Mouse (Mus musculus): ENCODE data around the gene Mast2. TPM values are rescaled to one million over a fixed set of nuclear protein-coding genes. Genes with fewer than 3 reads are reported as not detected.

Mast2 gene
- polyA plus RNA-seq, 1 experiment, result 10.7 TPM

DNA sequence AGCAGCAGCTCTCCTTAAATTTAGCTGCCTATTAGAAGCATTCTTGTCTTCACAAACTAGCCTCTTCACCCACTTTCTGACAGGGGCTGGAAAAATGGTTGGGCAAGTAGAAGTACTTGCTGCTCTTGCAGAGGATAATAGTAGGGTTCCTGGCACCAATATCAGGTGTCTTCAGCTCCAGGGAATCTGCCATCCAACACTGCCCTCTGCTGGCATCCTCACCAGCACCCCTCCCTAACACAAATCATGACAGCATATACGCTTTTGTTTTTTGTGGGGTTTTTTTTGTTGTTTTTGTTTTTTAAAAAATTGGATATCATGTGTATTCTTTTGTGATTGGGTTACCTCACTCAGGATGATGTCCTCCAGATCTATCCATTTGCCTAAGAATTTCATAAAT lies 105.9 kb downstream of the Mast2 start:
- Histone ChIP-seq H3K27ac (replicated peaks; ENCODE audit: low read depth, low read length) (no peak overlapping the region), H3K4me3 (ENCODE audit: insufficient read depth, low read depth, low read length) (no peak overlapping the region), H3K4me1 (ENCODE audit: control insufficient read depth, insufficient read depth, insufficient read length, low read length) (no peaks in the 10 kb centered on the region)

DNA sequence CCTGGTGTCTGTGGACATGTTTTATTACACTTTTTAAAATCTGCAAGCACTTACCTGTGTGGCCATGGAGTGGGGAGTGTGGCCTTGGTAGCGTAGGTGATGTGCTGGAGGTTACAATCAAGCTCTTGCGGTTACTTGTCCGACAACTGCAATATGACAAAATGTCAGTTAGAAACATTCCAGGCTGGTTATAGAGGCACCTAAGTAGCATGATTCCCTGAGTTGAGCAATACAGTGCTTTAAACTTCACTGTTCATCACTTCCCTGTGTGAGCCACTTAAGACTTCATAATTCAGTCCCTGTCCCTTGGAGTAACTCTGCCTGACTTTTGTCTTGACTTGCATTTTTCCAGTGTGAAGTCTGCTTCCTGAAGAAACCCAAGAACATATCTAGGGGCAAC lies 111.1 kb downstream of the Mast2 start:
- Histone ChIP-seq H3K27ac (replicated peaks; ENCODE audit: low read depth, low read length) (no peak overlapping the region), H3K4me3 (ENCODE audit: insufficient read depth, low read depth, low read length) (no peak overlapping the region), H3K4me1 (ENCODE audit: control insufficient read depth, insufficient read depth, insufficient read length, low read length) (no peaks in the 10 kb centered on the region)

DNA sequence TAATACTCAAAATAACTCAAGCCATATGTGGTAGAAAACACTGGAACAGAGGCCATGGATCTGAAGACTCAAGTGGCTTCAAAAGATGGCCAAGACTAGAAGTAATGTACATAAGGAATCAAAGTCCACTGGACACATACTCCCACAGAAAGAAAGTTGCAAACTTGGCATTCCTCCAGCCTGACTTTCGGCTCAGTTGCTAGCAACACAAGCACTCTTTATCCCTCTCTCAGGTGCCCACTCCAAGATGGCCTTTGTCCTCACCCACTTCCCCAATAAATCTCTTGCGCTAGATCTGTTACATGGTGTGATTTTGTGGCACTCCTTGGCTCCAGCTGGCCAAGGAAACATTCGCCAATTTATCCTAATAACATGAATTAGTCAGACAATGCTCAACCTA lies 111.5 kb downstream of the Mast2 start:
- Histone ChIP-seq H3K4me3 (ENCODE audit: insufficient read depth, low read depth, low read length) (no peak overlapping the region), H3K4me1 (ENCODE audit: control insufficient read depth, insufficient read depth, insufficient read length, low read length) (no peaks in the 10 kb centered on the region), H3K27ac (replicated peaks; ENCODE audit: low read depth, low read length) (no peak overlapping the region)

DNA sequence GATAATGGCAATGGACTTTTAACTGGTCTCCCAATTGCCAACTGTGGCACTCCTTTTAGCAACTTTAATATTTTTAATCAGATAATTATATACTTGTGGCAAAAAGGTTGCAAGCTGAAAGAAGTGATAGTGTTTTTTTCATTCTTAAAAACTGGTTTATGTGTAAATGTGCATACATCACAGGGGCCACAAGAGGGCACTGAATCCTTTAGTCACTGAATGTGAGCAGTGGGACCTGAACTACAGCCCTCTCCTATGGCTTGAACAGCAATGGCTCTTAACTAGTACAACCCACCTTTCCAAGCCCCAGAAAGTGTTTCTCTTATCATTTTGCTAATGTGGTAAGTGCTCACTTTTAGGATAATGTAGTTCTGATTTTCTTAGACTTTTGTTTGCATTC lies 121.9 kb downstream of the Mast2 start:
- Histone ChIP-seq H3K4me3 (ENCODE audit: insufficient read depth, low read depth, low read length) (no peak overlapping the region), H3K4me1 (ENCODE audit: control insufficient read depth, insufficient read depth, insufficient read length, low read length) (no peaks in the 10 kb centered on the region; the same call in 1 of the 2 replicates), H3K27ac (replicated peaks; ENCODE audit: low read depth, low read length) (no peak overlapping the region)

DNA sequence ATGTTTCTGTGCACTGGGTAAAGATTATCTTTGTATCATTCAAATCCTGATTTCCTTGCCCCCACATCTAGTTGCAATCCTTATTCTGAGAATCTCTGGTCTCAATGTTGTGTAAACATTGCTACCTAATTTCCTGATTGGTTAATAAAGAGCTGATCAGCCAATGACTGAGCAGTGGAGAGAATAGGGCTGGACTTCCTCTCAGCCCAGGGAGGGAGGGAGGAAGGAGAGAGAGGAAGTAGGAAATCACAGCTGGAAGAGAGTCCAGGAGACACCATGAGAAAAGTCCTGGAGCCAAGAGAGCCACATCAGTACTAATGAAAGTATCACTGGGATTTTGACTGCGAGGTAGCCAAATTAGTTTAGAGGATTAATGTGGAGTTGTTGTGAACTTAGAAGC lies 127.7 kb downstream of the Mast2 start:
- no peak overlapping the region for H3K27ac ChIP-seq (replicated peaks; ENCODE audit: low read depth, low read length)
- H3K4me3 ChIP-seq (ENCODE audit: insufficient read depth, low read depth, low read length), result no peak overlapping the region
- H3K4me1 ChIP-seq (ENCODE audit: control insufficient read depth, insufficient read depth, insufficient read length, low read length), result no peaks in the 10 kb centered on the region

DNA sequence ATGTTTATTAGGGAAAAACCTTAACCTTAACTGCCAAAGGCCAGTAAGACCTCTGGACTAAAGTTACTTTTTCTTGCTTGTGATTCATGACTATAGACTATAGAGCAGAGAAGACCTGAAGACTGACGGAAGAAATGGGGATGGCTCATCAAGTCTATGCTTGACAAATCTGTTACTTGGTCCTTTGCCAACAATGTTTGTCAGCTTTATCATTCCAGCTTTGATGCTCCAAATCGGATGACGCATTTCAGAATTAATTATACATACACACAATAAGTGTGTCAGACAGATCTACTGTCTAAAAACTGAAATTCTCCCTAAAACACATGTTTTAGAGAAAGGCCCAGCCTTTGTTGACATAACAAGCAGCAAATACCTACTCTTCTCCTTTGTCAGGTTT lies 134.7 kb downstream of the Mast2 start:
- no peak overlapping the region for H3K27ac ChIP-seq (replicated peaks; ENCODE audit: low read depth, low read length)
- no peak overlapping the region for H3K4me3 ChIP-seq (ENCODE audit: insufficient read depth, low read depth, low read length)
- no peaks in the 10 kb centered on the region for H3K4me1 ChIP-seq (ENCODE audit: control insufficient read depth, insufficient read depth, insufficient read length, low read length)

DNA sequence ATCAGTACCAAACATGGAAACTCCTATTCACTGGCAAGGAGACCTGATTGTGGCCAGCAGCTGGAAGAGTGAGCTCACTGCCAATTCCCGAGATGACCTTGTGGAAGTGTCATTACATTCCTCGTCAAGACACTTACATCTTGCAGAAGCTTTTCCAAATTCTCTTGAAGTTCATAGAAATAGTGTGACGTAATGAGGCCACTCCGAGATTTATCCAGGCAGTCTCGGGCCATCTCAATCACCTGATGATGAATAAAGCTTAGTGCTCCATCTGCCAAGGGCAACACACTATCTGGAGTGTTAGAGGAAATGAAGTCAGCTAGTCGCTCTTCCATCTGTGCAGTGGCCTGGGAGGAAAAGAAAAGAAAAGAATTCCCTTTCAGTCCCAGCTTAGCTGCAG lies 141.9 kb downstream of the Mast2 start:
- Histone ChIP-seq H3K4me3 (ENCODE audit: insufficient read depth, low read depth, low read length) (no peak overlapping the region), H3K27ac (replicated peaks; ENCODE audit: low read depth, low read length) (no peak overlapping the region), H3K4me1 (ENCODE audit: control insufficient read depth, insufficient read depth, insufficient read length, low read length) (no peaks in the 10 kb centered on the region)

DNA sequence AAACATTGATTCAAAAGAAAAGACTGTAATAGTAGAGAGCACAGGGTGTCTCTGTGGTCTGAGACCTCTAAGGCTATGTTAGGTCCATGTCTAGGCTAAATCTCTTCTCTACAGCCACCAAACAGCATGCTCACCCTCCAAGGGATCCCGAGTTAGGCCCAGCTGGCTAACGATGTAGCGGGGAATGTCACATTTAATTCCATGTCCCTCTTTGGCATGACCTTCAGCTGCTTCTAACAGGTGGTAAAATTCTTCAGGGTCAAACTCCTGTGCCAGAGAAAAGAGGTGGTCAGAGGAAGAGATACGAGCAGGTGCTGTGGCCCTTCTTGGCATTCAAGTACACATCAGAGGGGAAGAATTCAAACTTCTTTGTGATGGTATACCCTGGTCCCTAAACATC lies 146.4 kb downstream of the Mast2 start:
- no peaks in the 10 kb centered on the region for H3K4me1 ChIP-seq (ENCODE audit: control insufficient read depth, insufficient read depth, insufficient read length, low read length)
- H3K27ac ChIP-seq (replicated peaks; ENCODE audit: low read depth, low read length), result no peak overlapping the region

DNA sequence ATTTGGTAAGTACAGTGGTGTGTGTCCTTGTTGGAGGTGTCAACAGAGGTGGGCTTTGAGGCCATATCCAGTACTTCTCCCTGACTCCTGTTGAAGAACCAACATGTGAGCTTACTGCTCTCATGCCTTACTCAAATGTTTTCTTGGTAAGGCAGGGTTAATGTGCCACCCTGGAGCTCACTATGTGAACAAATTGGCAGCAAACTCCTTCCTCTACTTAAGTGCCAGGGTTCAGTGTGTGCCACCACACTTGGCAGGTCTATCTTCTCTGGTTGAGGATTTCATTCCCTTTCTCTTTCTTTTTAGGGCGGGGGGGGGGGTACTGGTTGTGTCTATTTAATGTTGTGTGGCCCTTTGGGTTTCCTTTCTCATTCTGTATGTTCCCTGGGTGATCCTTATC lies 159.4 kb downstream of the Mast2 start:
- Histone ChIP-seq H3K27ac (replicated peaks; ENCODE audit: low read depth, low read length) (no peak overlapping the region), H3K4me1 (ENCODE audit: control insufficient read depth, insufficient read depth, insufficient read length, low read length) (no peaks in the 10 kb centered on the region), H3K4me3 (ENCODE audit: insufficient read depth, low read depth, low read length) (no peak overlapping the region)

More for the DNA sequence above, 146.4 kb downstream of the Mast2 start:
- H3K4me3 ChIP-seq (ENCODE audit: insufficient read depth, low read depth, low read length), result no peak overlapping the region

DNA sequence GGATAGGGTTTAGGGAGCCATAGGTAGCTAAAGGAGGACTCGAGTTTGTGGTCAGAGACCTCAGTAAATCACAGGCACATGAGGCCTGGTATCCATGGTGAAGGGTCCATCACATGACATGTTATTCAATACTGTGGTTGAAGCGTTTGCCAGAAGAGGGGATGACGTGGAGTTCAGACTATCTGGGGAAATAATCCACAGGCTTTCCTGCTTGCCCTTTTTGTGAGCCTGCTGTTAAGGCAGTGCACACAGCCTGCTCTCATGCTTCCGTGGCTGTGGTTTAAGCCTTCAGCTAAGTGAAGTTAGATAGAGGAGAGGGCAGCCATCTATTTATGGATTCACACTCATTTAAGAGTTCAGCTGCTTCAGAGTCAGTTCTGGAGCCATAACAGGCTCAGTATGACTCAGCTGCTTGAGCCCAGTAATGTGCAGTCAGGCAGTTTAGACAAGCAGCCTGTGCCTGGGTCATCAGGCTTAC lies 163.1 kb downstream of the Mast2 start:
- Histone ChIP-seq H3K4me3 (ENCODE audit: insufficient read depth, low read depth, low read length) (no peak overlapping the region), H3K27ac (replicated peaks; ENCODE audit: low read depth, low read length) (peak overlapping the region; percentile 17; the same call in 1 of the 2 replicates), H3K4me1 (ENCODE audit: control insufficient read depth, insufficient read depth, insufficient read length, low read length) (no peaks in the 10 kb centered on the region)

DNA sequence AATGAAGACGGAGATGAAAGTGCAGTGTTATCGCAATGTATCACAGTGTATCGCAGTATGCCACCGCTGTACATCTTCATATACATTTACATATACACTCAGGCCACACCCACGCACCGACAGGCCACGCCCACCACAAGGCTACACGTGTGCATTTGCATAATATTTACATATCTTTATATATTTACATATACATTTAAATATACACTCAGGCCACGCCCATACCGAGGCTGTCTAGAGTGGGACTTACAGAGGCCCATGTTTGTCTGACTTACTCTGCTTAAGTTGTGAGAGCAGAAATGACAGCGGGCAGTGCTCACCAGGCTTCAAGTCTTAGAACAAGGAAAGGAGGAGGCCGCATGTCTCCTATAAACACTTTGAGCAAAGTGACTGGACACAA lies 170.7 kb downstream of the Mast2 start:
- Histone ChIP-seq H3K4me1 (ENCODE audit: control insufficient read depth, insufficient read depth, insufficient read length, low read length) (no peaks in the 10 kb centered on the region), H3K4me3 (ENCODE audit: insufficient read depth, low read depth, low read length) (no peak overlapping the region), H3K27ac (replicated peaks; ENCODE audit: low read depth, low read length) (no peak overlapping the region)

DNA sequence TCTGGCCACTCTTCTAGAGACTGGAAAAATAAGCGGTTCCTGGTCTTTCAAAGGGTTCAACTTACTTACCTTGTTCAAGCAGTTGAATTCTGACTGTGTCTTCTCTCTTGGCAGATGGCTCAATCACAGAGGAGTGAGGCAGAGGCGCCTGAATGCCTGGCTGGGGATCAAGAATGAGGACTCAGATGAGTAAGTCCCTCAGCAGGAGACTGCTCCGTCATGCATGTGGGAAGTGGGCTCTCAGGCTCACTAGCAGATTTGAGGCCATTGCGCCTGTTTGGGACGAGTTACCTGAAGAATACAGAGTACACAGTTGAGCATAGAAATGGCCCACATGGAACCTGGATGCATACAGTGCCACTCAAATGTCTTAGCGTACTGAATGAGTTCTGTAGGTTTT lies 172.4 kb downstream of the Mast2 start:
- H3K4me3 ChIP-seq (ENCODE audit: insufficient read depth, low read depth, low read length), result no peak overlapping the region
- no peak overlapping the region for H3K27ac ChIP-seq (replicated peaks; ENCODE audit: low read depth, low read length)
- H3K4me1 ChIP-seq (ENCODE audit: control insufficient read depth, insufficient read depth, insufficient read length, low read length), result no peaks in the 10 kb centered on the region

DNA sequence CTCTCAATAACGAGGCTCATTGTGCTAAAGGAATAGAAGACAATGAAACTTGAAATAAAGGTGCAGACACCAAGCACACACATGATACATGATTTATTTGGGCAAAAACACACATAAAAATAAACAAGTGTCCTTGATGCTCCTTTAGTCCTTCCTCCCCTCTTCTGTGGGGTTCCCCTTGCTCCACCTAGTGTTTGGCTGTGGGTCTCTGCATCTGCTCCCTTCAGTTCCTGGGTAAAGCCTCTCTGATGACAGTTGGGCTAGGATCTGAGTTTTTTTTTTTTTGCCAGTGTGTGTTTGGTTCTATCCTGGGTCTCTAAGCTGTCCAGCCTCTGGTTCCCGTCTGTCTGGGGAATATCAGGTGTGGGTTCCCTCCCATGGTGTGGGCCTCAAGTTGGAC lies 181.8 kb downstream of the Mast2 start:
- Histone ChIP-seq H3K4me3 (ENCODE audit: insufficient read depth, low read depth, low read length) (no peak overlapping the region), H3K4me1 (ENCODE audit: control insufficient read depth, insufficient read depth, insufficient read length, low read length) (no peaks in the 10 kb centered on the region), H3K27ac (replicated peaks; ENCODE audit: low read depth, low read length) (no peak overlapping the region)

DNA sequence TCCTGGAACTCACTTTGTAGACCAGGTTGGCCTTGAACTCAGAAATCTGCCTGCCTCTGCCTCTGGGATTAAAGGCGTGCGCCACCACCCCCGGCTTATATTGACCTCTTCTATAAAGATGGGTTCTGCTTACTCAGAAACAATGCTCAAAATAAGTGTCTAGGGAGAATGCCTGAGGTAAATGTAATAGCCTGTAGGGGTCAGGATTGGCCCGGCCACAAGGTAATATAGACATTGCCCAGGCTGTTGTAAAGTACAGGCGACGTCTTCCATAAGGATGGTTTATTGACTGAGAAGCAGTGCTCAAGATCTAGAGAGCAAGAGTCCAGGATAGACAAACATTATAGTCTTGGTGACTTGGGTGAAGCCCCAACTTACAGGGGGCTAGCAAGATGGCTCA lies 195.8 kb downstream of the Mast2 start:
- no peak overlapping the region for H3K4me3 ChIP-seq (ENCODE audit: insufficient read depth, low read depth, low read length)
- H3K27ac ChIP-seq (replicated peaks; ENCODE audit: low read depth, low read length), result no peak overlapping the region
- no peaks in the 10 kb centered on the region for H3K4me1 ChIP-seq (ENCODE audit: control insufficient read depth, insufficient read depth, insufficient read length, low read length)
